Mouse (Mus musculus) erythroblast, adult 5-6 weeks (primary cell): Measurements from ENCODE around the gene Crygb. TPM values are rescaled to one million over a fixed set of nuclear protein-coding genes. Genes with fewer than 3 reads are reported as not detected.

Experiments used
- ATAC-seq: replicated peaks from 2 replicates; pipeline ENCODE4 v1.8.0; 2016; ENCODE audit warnings: moderate number of reproducible peaks, mild to moderate bottlenecking, moderate TSS enrichment, inconsistent platforms; ENCODE audit not compliant: poor library complexity, low FRiP score, severe bottlenecking
- total RNA-seq, 2 experiments: library from RNA; stranded (forward) in 1 of 2; stranded (reverse) in 1 of 2; fragments of 150-400 nt in 1 of 2; fragments of 200-764, 138-1000 nt in 1 of 2; gene quantifications; 2 replicates each; pipeline versions ENCODE4 v1.2.3 to v1.2.4; 2015 to 2017; ENCODE audit warnings: low replicate concordance in 2 of 2

The Crygb gene
- total RNA-seq (2015; ENCODE audit: low replicate concordance) (not detected in 2 replicates), total RNA-seq (2017; ENCODE audit: low replicate concordance) (not detected in 2 replicates)

- no peak for ATAC-seq
Observed at GRCm38 (mm10) chr1:65082188-65082587, at the start of gene Crygb. TSS of gene Crygb (minus strand) at chr1:65082288.

GRCm38 (mm10) chr1:65131671-65132070 is 49.6 kb upstream of the Crygb start:
- ATAC-seq, result no peak

- no peak for ATAC-seq
Observed at GRCm38 (mm10) chr1:65130226-65130625, 48.1 kb upstream of the Crygb start.

- ATAC-seq, result no peak
Observed at GRCm38 (mm10) chr1:65129634-65130180, 47.6 kb upstream of the Crygb start.

GRCm38 (mm10) chr1:65122574-65123372 is 40.7 kb upstream of the Crygb start, which contains the start of gene D630023F18Rik:
TSS of gene D630023F18Rik (minus strand) at chr1:65123214.
- ATAC-seq, result no peak

GRCm38 (mm10) chr1:65119438-65119837 is 37.4 kb upstream of the Crygb start, which contains the start of gene Gm28845:
TSS of gene Gm28845 (minus strand) at chr1:65119558.
- ATAC-seq, result no peak

GRCm38 (mm10) chr1:65118150-65118913 is 36.2 kb upstream of the Crygb start:
- ATAC-seq, result no peak

GRCm38 (mm10) chr1:65113536-65114172 is 31.6 kb upstream of the Crygb start:
- ATAC-seq, result no peak

- no peak for ATAC-seq
Observed at GRCm38 (mm10) chr1:65112807-65113196, 30.7 kb upstream of the Crygb start.

GRCm38 (mm10) chr1:65112031-65112806 is 30.1 kb upstream of the Crygb start:
- peak; percentile 70; the same call in 1 of the 2 replicates for ATAC-seq

GRCm38 (mm10) chr1:65109756-65110435 is 27.8 kb upstream of the Crygb start:
- no peak for ATAC-seq

GRCm38 (mm10) chr1:65109196-65109595 is 27.1 kb upstream of the Crygb start:
- no peak for ATAC-seq

- ATAC-seq, result no peak
Observed at GRCm38 (mm10) chr1:65107654-65108279, 25.7 kb upstream of the Crygb start.

GRCm38 (mm10) chr1:65103273-65103672 is 21.2 kb upstream of the Crygb start, which contains the start of gene Cryga:
TSS of gene Cryga (minus strand) at chr1:65103373.
- no peak for ATAC-seq

GRCm38 (mm10) chr1:65096953-65097352 is 14.9 kb upstream of the Crygb start:
- no peak for ATAC-seq

- no peak for ATAC-seq
Observed at GRCm38 (mm10) chr1:65091566-65091965, 9.5 kb upstream of the Crygb start.

GRCm38 (mm10) chr1:65090370-65090769 is 8.3 kb upstream of the Crygb start:
- no peak for ATAC-seq
